Mouse (Mus musculus): Measurements from ENCODE around the gene Gm10135.

DNA sequence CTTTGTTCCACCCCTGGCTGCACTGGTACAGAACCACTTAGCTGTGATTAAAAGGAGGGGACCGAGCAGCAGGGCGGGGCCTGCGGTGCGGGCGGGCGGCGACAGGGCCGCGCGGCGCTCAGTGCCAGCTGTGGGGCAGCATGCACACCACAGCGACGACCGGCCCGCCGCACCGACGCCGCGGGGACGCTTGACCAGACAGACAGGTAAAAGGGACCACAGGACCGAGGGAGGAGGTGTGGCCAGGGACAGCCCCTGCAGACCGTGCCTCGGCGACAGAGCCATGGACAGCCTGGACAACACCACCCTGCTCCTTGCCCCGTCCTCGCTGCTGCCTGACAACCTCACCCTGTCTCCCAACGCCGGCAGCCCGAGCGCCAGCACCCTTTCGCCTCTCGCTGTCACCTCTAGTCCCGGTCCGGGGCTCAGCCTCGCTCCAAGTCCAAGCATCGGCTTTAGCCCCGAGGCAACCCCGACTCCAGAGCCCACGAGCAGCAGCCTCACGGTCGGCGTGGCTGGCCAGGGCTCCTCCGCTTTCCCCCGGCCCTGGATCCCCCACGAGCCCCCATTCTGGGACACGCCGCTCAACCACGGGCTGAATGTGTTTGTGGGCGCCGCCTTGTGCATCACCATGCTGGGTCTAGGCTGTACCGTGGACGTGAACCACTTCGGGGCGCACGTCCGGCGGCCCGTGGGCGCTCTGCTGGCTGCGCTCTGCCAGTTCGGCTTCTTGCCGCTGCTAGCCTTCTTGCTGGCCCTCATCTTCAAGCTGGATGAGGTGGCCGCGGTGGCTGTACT, 32.5 kb upstream of the Gm10135 start, which contains the start of gene Slc10a4:
- TF ChIP-seq CTCF (IDR thresholded peaks at IDR 0.05; ENCODE audit: low read depth, low read length), result no peak
- TF ChIP-seq POLR2A (IDR thresholded peaks at IDR 0.05; ENCODE audit: extremely low read depth, insufficient read depth, low read length), result no peak

Measured in liver, adult 2 months (tissue).